Mouse (Mus musculus): Measurements from ENCODE around the gene Ugcg.

- TF ChIP-seq POLR2A (IDR thresholded peaks at IDR 0.05; ENCODE audit: insufficient read length, low read depth) (no peak), MYOG (IDR thresholded peaks at IDR 0.05; ENCODE audit: control insufficient read depth in 1 of 3, insufficient read depth in 1 of 3, insufficient read length in 2 of 3, low read depth in 2 of 3) (no peak), REST (IDR thresholded peaks at IDR 0.05; ENCODE audit: insufficient read depth, insufficient read length) (no peak), TCF12 (IDR thresholded peaks at IDR 0.05; ENCODE audit: insufficient read depth, poor library complexity, severe bottlenecking) (no peak), USF1 (IDR thresholded peaks at IDR 0.05; ENCODE audit: low read depth) (no peak)
These were observed 16.4 kb upstream of the Ugcg start for GRCm38 (mm10) chr4:59172616-59173015.

All from myocyte (in vitro differentiated cells).